Mouse (Mus musculus) limb, embryonic 11.5 days (tissue): ENCODE measurements around the gene Meox1. TPM values are rescaled to one million over a fixed set of nuclear protein-coding genes. Genes with fewer than 3 reads are reported as not detected.

ENCODE experiments used
- ATAC-seq: fragments of 200-750 bp; cut with Nextera tagmentation; 2 replicates; pipeline ENCODE4 v1.8.0; 2017; ENCODE audit warnings: low read depth; ENCODE audit not compliant: insufficient number of reproducible peaks, low FRiP score, low TSS enrichment
- DNase-seq: peaks from one replicate; pipeline ENCODE4 v3.0.0-alpha.2; 2015; ENCODE audit warnings: low spot score
- H3K27ac ChIP-seq: fragments of 300-500 bp; sonication (generic); replicated peaks from 2 replicates; pipeline ENCODE4 v1.5.1; 2014; ENCODE audit warnings: low read depth, mild to moderate bottlenecking, low read length
- H3K27me3 ChIP-seq: fragments of 300-500 bp; sonication (generic); 2 replicates; pipeline ENCODE4 v1.6.1; 2014; ENCODE audit warnings: mild to moderate bottlenecking, low read length, mixed read lengths; ENCODE audit not compliant: control insufficient read depth, insufficient read depth
- H3K36me3 ChIP-seq: fragments of 300-500 bp; sonication (generic); 2 replicates; pipeline ENCODE4 v1.6.1; 2014; ENCODE audit warnings: mild to moderate bottlenecking, low read length, moderate library complexity, mixed read lengths; ENCODE audit not compliant: control insufficient read depth, insufficient read depth
- H3K4me1 ChIP-seq: fragments of 300-500 bp; sonication (generic); 2 replicates; pipeline ENCODE4 v1.6.1; 2014; ENCODE audit warnings: low read length, mixed read lengths; ENCODE audit not compliant: control insufficient read depth, insufficient read depth
- H3K4me2 ChIP-seq: fragments of 300-500 bp; sonication (generic); 2 replicates; pipeline ENCODE4 v1.6.1; 2014; ENCODE audit warnings: low read depth, mild to moderate bottlenecking, moderate library complexity; ENCODE audit not compliant: severe bottlenecking
- H3K4me3 ChIP-seq: fragments of 300-500 bp; sonication (generic); 2 replicates; pipeline ENCODE4 v1.5.1; 2014; ENCODE audit warnings: low read depth, low read length
- H3K9ac ChIP-seq: fragments of 300-500 bp; sonication (generic); 2 replicates; pipeline ENCODE4 v1.6.1; 2014; ENCODE audit warnings: mild to moderate bottlenecking, low read length
- H3K9me3 ChIP-seq: fragments of 300-500 bp; sonication (generic); 2 replicates; pipeline ENCODE4 v1.6.1; 2016; ENCODE audit warnings: low read length; ENCODE audit not compliant: control insufficient read depth
- WGBS: fragments of 180-500 bp; shearing (Covaris S2); extraction: QIAGEN DNeasy Blood & Tissue Kit; methylation state at CpG from one replicate; pipeline ENCODE4 v1.1.7; 2014; 5-methylcytosine and 5-hydroxymethylcytosine counted together
- polyA plus RNA-seq: library from polyadenylated mRNA; unstranded; fragments of >200 nt; fragmentation: Nextera tagmentation; extraction: Ambion mirVana; gene quantifications from 2 replicates; pipeline ENCODE4 v1.2.1, GENCODE M21; 2014

Gene Meox1
- polyA plus RNA-seq, result 10.7 and 12.6 TPM in 2 replicates

DNA sequence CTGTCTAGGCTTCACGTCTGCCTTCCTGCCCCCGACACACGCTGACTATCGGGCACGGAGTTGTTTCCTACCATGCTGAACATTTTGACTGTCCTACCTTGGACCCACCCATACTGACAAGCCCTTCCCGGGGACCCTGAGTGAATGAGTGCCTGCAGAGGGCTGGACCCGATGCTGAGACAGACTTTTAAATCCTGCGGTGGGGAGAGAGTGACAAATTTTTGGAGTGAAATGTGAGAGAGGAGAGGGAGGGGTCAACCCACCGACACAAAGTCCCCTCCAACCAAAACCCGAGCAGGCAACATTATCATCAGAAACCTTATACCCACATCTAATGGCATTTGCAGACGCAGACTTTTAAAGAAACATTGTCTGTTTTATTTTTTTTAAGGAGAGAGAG is at the start of gene Meox1:
TSS of gene Meox1 (minus strand) at position 171 of the 400 bp plus-strand sequence.
- H3K27ac ChIP-seq, result peak within 1 kb of the TSS; percentile 50; the same call in 1 of the 2 replicates
- H3K4me3 ChIP-seq, result peak within 1 kb of the TSS; percentile 18
- WGBS, result 7% methylated on average over 11 of the region's 11 CpGs
- H3K9me3 ChIP-seq, result no peaks in the 10 kb centered on the region
- peak within 1 kb of the TSS; percentile 56 for H3K9ac ChIP-seq
- H3K36me3 ChIP-seq, result no peaks in the 10 kb centered on the region
- peak within 1 kb of the TSS; percentile 39 for H3K4me2 ChIP-seq
- H3K27me3 ChIP-seq, result 0 out of 2 replicates have a peak, but pooled peaks cover 2% of the 10 kb centered on the region
- peaks cover 68% of the 10 kb centered on the region for H3K4me1 ChIP-seq
- DNase-seq (peak; percentile 69), ATAC-seq (peak; percentile 55; the same call in 1 of the 2 replicates)

DNA sequence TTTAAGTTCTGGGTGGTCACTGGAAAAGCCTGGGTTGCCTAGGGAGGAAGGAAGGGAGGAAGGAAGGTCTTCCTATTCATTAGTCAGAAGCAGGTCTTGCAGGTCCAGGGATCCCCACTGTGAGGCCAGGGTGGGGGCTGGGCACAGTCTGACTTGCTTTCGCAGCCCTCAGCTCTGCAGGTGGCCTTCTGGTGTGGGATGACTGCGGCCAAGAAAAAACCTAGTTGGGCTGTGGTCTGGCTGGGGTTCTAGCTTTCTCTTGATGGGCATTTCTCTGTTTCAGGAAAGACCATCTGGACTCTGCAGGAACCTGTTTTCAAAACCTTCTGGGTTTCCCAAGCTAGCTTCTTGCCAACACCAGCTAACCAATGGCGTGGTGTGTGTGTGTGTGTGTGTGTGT is 48.9 kb upstream of the Meox1 start:
- WGBS, result 33% methylated on average over 3 of the region's 3 CpGs
- Histone ChIP-seq H3K4me3 (no peak overlapping the region), H3K4me2 (no peak overlapping the region), H3K27ac (no peak overlapping the region), H3K36me3 (no peaks in the 10 kb centered on the region), H3K4me1 (0 out of 2 replicates have a peak, but pooled peaks cover 3% of the 10 kb centered on the region), H3K9ac (no peak overlapping the region), H3K27me3 (peaks cover 4% of the 10 kb centered on the region), H3K9me3 (no peaks in the 10 kb centered on the region)
- ATAC-seq, result no peak
- no peak for DNase-seq

DNA sequence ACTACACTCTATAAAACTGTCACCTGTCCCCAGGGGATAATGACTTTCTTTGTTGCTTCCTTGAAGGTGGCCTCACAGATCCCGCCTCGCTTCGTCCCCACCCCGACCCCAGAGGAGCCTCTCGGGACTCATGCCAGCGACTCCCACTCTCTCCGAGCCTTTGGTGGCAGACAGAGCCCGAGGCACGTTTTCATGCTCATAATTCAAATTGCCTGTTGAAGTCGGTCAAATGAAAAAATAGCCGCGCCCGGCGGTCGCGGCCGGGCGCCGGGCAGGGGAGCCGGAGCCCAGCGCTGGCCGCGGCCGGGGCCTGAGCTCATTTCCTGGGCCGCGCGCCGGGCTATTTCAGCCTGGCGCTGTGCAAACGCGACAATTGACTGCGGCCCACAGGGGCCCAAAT is 42.9 kb upstream of the Meox1 start:
- H3K27me3 ChIP-seq, result peaks cover 17% of the 10 kb centered on the region
- peak; percentile 53 for DNase-seq
- peaks cover 5% of the 10 kb centered on the region for H3K4me1 ChIP-seq
- H3K36me3 ChIP-seq, result no peaks in the 10 kb centered on the region
- WGBS, result under 1% methylated on average over 32 of the region's 32 CpGs
- H3K9me3 ChIP-seq, result no peaks in the 10 kb centered on the region
- H3K9ac ChIP-seq, result peak overlapping the region; percentile 58
- ATAC-seq, result no peak
- peak overlapping the region; percentile 34 for H3K4me3 ChIP-seq
- H3K27ac ChIP-seq, result no peak overlapping the region
- H3K4me2 ChIP-seq, result peak overlapping the region; percentile 71

DNA sequence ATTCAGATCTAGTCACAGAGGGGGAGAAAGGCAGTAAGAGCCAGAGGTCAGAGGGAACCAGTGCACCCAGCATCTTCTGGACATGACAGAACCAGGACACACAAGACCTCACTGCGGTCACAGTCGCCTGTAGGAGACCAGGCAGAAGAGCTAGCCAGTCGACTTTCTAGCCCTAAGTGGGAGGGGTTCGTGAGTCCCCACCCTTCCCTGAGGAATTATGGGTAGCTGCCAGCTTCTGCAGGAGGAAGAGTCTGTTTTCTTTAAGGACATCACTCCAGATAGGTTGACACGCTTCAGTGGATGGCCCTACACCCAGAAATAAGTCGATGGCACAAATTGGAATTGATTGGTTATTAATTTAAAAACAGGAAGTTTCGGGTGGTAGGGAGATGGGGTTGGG is 42.2 kb upstream of the Meox1 start:
- WGBS, result 27% methylated on average over 7 of the region's 7 CpGs
- H3K27ac ChIP-seq, result no peak overlapping the region
- H3K27me3 ChIP-seq, result peaks cover 17% of the 10 kb centered on the region
- H3K4me1 ChIP-seq, result peaks cover 5% of the 10 kb centered on the region
- H3K9ac ChIP-seq, result no peak overlapping the region
- H3K9me3 ChIP-seq, result no peaks in the 10 kb centered on the region
- H3K4me3 ChIP-seq, result no peak overlapping the region
- no peak overlapping the region; the same call in 1 of the 2 replicates for H3K4me2 ChIP-seq
- DNase-seq, result no peak
- ATAC-seq, result no peak
- H3K36me3 ChIP-seq, result no peaks in the 10 kb centered on the region

DNA sequence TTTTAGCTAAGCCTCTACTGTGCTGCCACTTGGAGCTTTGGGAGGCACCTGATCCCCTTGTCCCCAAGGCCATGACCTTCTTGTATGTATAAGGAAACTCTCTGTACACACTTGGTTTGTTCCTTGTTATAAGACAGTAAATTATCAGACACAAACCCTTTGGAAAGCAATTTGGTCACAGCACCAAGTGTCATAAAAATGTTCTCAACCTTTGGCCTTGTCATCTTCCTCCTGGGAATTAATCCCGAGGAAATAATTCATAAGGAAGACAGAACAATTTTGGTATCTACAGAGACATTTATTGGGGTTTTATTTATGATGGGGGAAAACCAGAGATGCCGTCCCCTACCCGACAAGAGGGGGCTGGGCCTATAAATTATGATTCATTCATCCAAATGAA is 41.6 kb upstream of the Meox1 start:
- ATAC-seq (no peak), DNase-seq (no peak)
- H3K9me3 ChIP-seq, result no peaks in the 10 kb centered on the region
- H3K9ac ChIP-seq, result no peak overlapping the region
- no peak overlapping the region for H3K27ac ChIP-seq
- peaks cover 17% of the 10 kb centered on the region for H3K27me3 ChIP-seq
- WGBS, result 74% methylated on average over 3 of the region's 3 CpGs
- H3K36me3 ChIP-seq, result no peaks in the 10 kb centered on the region
- peaks cover 2% of the 10 kb centered on the region for H3K4me1 ChIP-seq
- H3K4me3 ChIP-seq, result no peak overlapping the region
- no peak overlapping the region for H3K4me2 ChIP-seq

DNA sequence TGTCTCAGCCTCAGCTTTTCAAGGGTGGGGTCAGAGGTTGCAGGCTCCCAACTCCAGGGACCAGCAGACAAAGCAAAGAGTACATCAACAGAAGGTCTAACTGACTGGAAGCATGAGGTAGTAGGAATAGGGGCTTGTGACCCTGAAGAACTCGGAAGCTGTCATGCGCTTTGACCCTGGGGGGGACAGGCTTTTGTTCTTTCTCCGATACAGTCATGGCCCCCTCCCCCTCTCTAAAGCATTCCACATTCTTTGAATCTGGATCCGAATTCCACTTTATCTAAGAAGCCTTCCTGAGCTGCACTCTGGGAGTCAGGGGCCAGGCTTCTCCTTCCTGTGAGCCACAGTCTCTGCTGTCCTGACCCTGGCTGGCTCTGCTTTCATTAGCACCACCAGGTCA is 37.8 kb upstream of the Meox1 start:
- Histone ChIP-seq H3K27ac (no peak overlapping the region), H3K9ac (no peak overlapping the region), H3K4me3 (no peak overlapping the region)

DNA sequence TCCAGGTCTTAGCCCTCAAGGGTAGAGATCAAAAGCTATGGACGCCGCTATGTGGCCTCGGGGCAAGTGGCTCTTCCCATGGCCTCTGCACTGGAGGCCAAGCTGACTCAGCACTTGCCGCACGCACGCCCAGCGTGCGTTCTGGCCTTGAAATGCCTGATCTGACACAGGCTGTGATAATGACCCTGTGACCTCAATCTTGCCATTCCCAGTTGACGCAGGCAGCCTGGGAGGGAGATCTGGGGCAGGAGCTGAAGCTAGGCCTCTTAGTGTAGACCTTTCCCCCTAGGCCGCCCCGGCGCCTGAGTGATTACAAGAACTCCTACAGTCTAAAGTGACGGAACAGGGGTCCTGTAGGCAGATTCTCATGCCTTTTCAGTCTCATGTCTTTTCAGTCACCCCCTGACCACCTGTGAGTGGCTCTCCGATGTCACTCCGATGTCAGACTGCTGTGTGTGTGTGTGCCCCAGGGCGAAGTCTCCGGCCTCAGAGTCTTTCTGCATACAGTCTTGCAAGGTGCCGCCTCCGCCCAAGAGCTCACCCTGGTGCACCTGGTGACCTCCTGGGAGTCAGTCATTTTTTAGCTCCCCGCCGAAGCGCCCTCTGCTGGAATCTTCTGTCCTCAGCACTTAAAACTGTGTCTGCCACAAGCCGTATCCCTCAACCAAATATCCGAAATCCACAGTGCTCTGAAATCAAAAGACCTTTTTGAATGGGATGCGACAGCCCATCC is 34.0 kb upstream of the Meox1 start:
- H3K9me3 ChIP-seq, result no peaks in the 10 kb centered on the region
- H3K9ac ChIP-seq, result no peak overlapping the region
- H3K4me3 ChIP-seq, result no peak overlapping the region
- 0 out of 2 replicates have a peak, but pooled peaks cover 2% of the 10 kb centered on the region for H3K4me1 ChIP-seq
- DNase-seq (peak; percentile 72), ATAC-seq (no peak)
- H3K4me2 ChIP-seq, result no peak overlapping the region
- H3K27ac ChIP-seq, result no peak overlapping the region
- H3K36me3 ChIP-seq, result no peaks in the 10 kb centered on the region
- 24% methylated on average over 25 of the region's 25 CpGs for WGBS
- H3K27me3 ChIP-seq, result 0 out of 2 replicates have a peak, but pooled peaks cover 2% of the 10 kb centered on the region

More for the DNA sequence above, 37.8 kb upstream of the Meox1 start:
- Histone ChIP-seq H3K27me3 (peaks cover 6% of the 10 kb centered on the region), H3K4me2 (no peak overlapping the region), H3K9me3 (no peaks in the 10 kb centered on the region), H3K36me3 (no peaks in the 10 kb centered on the region), H3K4me1 (0 out of 2 replicates have a peak, but pooled peaks cover 2% of the 10 kb centered on the region)
- DNase-seq (no peak), ATAC-seq (no peak)
- WGBS, result 72% methylated on average over 4 of the region's 4 CpGs

DNA sequence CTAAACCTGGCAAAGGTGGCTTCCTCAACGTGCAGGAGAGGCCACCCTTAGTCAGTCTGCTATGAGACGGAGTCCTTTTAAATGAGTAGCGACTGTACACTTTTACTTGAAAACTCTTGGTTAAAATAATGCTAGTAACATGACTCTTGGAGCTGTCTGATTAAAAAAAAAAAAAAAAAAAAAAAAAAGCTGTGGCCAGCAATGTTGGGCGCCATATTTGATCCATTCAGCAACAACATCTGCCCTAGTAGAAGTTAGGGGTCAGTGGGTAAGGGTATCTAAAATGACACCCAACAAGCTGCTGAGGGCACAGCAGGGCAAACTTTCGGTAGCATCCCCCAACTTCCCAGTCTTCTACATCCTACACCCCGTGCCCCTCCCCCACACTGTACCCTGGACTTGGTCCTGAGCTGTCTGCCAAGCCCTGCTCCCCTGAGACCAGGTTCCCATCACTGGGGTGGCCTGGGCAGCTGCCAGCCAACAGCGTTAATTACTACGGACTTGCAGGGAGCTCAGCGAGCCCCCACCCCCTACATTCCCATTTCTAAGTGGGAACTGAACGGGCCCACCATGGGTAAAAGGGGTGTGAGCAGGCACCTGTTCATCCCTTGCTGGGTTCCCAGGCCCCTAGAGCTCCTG is 32.9 kb upstream of the Meox1 start:
- 85% methylated on average over 10 of the region's 10 CpGs for WGBS
- H3K27ac ChIP-seq, result no peak overlapping the region
- H3K4me1 ChIP-seq, result 0 out of 2 replicates have a peak, but pooled peaks cover 2% of the 10 kb centered on the region
- ATAC-seq (no peak), DNase-seq (no peak)
- H3K9me3 ChIP-seq, result no peaks in the 10 kb centered on the region
- 0 out of 2 replicates have a peak, but pooled peaks cover 2% of the 10 kb centered on the region for H3K27me3 ChIP-seq
- no peak overlapping the region for H3K4me3 ChIP-seq
- H3K4me2 ChIP-seq, result no peak overlapping the region
- H3K36me3 ChIP-seq, result no peaks in the 10 kb centered on the region
- no peak overlapping the region for H3K9ac ChIP-seq
